Mouse (Mus musculus) spleen, adult 2 months (tissue): ENCODE results near the gene Prkd1.

Experiments
- CTCF ChIP-seq: fragments of 200-500 bp; IDR thresholded peaks from 2 replicates; pipeline ENCODE4 v1.5.1; 2011; ENCODE audit warnings: mild to moderate bottlenecking, inconsistent platforms; ENCODE audit not compliant: insufficient read depth, insufficient read length, insufficient replicate concordance; ENCODE audit errors: extremely low read depth
- POLR2A ChIP-seq: fragments of 200-500 bp; IDR thresholded peaks from 2 replicates; pipeline ENCODE4 v1.6.1; 2011; ENCODE audit warnings: low read depth, low read length, inconsistent platforms

- TF ChIP-seq POLR2A (no peak), CTCF (no peak)
Observed at GRCm38 (mm10) chr12:50558231-50558630, 90.7 kb downstream of the Prkd1 start.
